ENCODE assay signal across 7 mouse cellular contexts in genomic region chr4:47352061-47352661, GRCm38 (mm10). TPM values are rescaled to one million over a fixed set of nuclear protein-coding genes. Genes with fewer than 3 reads are reported as not detected.
DNase-seq lines count a peak whose midpoint lies in the region; ATAC-seq lines count a peak whose summit lies in the region.

No protein-coding gene starts in this region.

- peak overlapping the region; percentile 81 for H3K27ac ChIP-seq in intestine, embryonic 15.5 days

- peak; percentile 68 for DNase-seq in adrenal gland, adult 2 months
- peak; percentile 63 for DNase-seq in embryo, embryonic 9.5 days (ENCODE audit: extremely low spot score)
- DNase-seq in gastrocnemius, postnatal 36 days = peak; percentile 45 to 48
- DNase-seq in left cerebral cortex, postnatal 10 days (ENCODE audit: extremely low spot score in 1 of 2, low spot score in 2 of 2) = peak; percentile 65 to 75
- peak; percentile 37 for DNase-seq in right cerebral cortex, postnatal 4 days

- no peaks in the 10 kb centered on the region for H3K36me3 ChIP-seq in intestine, embryonic 15.5 days

- ATAC-seq in intestine, embryonic 15.5 days = no peak
- ATAC-seq in megakaryocyte-erythroid progenitor cell, adult 5-6 weeks (replicated peaks; ENCODE audit: low FRiP score, low TSS enrichment, poor library complexity, severe bottlenecking) = 0 out of 2 replicates have a peak, but pooled peaks have one; percentile 6

- H3K27me3 ChIP-seq in intestine, embryonic 15.5 days (replicated peaks) = no peaks in the 10 kb centered on the region

- peak overlapping the region; percentile 98 for H3K4me2 ChIP-seq in intestine, embryonic 15.5 days (replicated peaks)

- intact Hi-C loops in gastrocnemius, postnatal 36 days (cut with DNase I) = loop anchor here (2.0 to 5.0 kb wide), 2 partner anchors 45 to 101 kb away; no protein-coding TSS in a partner anchor
- intact Hi-C loops in left cerebral cortex, postnatal 10 days (cut with DNase I) = loop anchor here (2.0 to 10.0 kb wide), 2 partner anchors 105 to 227 kb away; no protein-coding TSS in a partner anchor

- H3K4me3 ChIP-seq in intestine, embryonic 15.5 days (replicated peaks) = peak overlapping the region; percentile 96

- no peaks in the 10 kb centered on the region for H3K9me3 ChIP-seq in intestine, embryonic 15.5 days

- H3K9ac ChIP-seq in intestine, embryonic 15.5 days = peak overlapping the region; percentile 59

- WGBS in intestine, embryonic 15.5 days = 1% methylated on average over 32 of the region's 32 CpGs

- 0 out of 2 replicates have a peak, but pooled peaks cover 2% of the 10 kb centered on the region for H3K4me1 ChIP-seq in intestine, embryonic 15.5 days (replicated peaks)

RNA-seq across cellular contexts. Expression of gene Tgfbr1, which starts 0.9 kb away (rescaled TPM):
- 10 to 100 TPM; 30.1 to 36.9 TPM for total RNA-seq in adrenal gland, adult 2 months (2021)
- 2.2 and 2.5 TPM in 2 replicates for polyA plus RNA-seq in adrenal gland, adult 2 months (2012; rRNA removed)
- 10 to 100 TPM; 19.1 to 19.2 TPM for total RNA-seq in gastrocnemius, postnatal 36 days (2021)
- 24.3 and 28.0 TPM in 2 replicates for polyA plus RNA-seq in intestine, embryonic 15.5 days (2015; fragmentation: Nextera tagmentation; extraction: Ambion mirVana)
- total RNA-seq in left cerebral cortex, postnatal 10 days (2021) = 10 to 100 TPM; 22.1 to 23.2 TPM
- 11.1 and 11.6 TPM in 2 replicates for total RNA-seq in megakaryocyte-erythroid progenitor cell, adult 5-6 weeks (2014; fragmentation: Nextera tagmentation)
- 8.5 and 17.7 TPM in 2 replicates for total RNA-seq in megakaryocyte-erythroid progenitor cell, adult 5-6 weeks (2017)
